Mouse (Mus musculus) intestine, embryonic 16.5 days (tissue): Measurements from ENCODE around the gene Cntf. TPM values are rescaled to one million over a fixed set of nuclear protein-coding genes. Genes with fewer than 3 reads are reported as not detected.

ENCODE experiments used
- ATAC-seq: fragments of 200-750 bp; cut with Nextera tagmentation; 2 replicates; pipeline ENCODE4 v1.8.0; 2017; ENCODE audit warnings: moderate TSS enrichment, moderate library complexity
- H3K27ac ChIP-seq: fragments of 300-500 bp; sonication (generic); 2 replicates; pipeline ENCODE4 v1.5.1; 2014; ENCODE audit warnings: mild to moderate bottlenecking, low read length
- H3K27me3 ChIP-seq: fragments of 300-500 bp; sonication (generic); replicated peaks from 2 replicates; pipeline ENCODE4 v1.6.1; 2014; ENCODE audit warnings: low read length, control low read depth, mixed read lengths; ENCODE audit not compliant: control insufficient read depth, insufficient read depth
- H3K36me3 ChIP-seq: fragments of 300-500 bp; sonication (generic); 2 replicates; pipeline ENCODE4 v1.6.1; 2014; ENCODE audit warnings: low read length, control low read depth; ENCODE audit not compliant: control insufficient read depth, insufficient read depth
- H3K4me1 ChIP-seq: fragments of 300-500 bp; sonication (generic); 2 replicates; pipeline ENCODE4 v1.6.1; 2014; ENCODE audit warnings: low read length, control low read depth, mixed read lengths; ENCODE audit not compliant: control insufficient read depth, insufficient read depth
- H3K4me2 ChIP-seq: fragments of 300-500 bp; sonication (generic); 2 replicates; pipeline ENCODE4 v1.6.1; 2014; ENCODE audit warnings: low read depth, low read length, control low read depth
- H3K4me3 ChIP-seq: fragments of 300-500 bp; sonication (generic); 2 replicates; pipeline ENCODE4 v1.5.1; 2014; ENCODE audit warnings: mild to moderate bottlenecking, low read length
- H3K9ac ChIP-seq: fragments of 300-500 bp; sonication (generic); 2 replicates; pipeline ENCODE4 v1.6.1; 2014; ENCODE audit warnings: low read depth, low read length
- H3K9me3 ChIP-seq: fragments of 300-500 bp; sonication (generic); 2 replicates; pipeline ENCODE4 v1.6.1; 2016; ENCODE audit warnings: low read length, control low read depth; ENCODE audit not compliant: control insufficient read depth
- WGBS: fragments of 180-500 bp; shearing (Covaris S2); extraction: QIAGEN DNeasy Blood & Tissue Kit; methylation state at CpG from one replicate; pipeline ENCODE4 v1.1.7; 2014; 5-methylcytosine and 5-hydroxymethylcytosine counted together
- polyA plus RNA-seq: library from polyadenylated mRNA; unstranded; fragments of >200 nt; fragmentation: Nextera tagmentation; extraction: Ambion mirVana; gene quantifications from 2 replicates; pipeline ENCODE4 v1.2.1, GENCODE M21; 2015

Gene Cntf
- polyA plus RNA-seq, 1 experiment from 2014 or later: 1.0 TPM

GRCm38 (mm10) chr19:12798404-12798803 is 33.0 kb upstream of the Cntf start:
- Histone ChIP-seq H3K9ac (no peak overlapping the region), H3K4me1 (no peaks in the 10 kb centered on the region), H3K9me3 (no peaks in the 10 kb centered on the region), H3K4me3 (no peak overlapping the region), H3K27ac (no peak overlapping the region), H3K36me3 (no peaks in the 10 kb centered on the region), H3K27me3 (no peaks in the 10 kb centered on the region), H3K4me2 (no peak overlapping the region)
- 78% methylated on average over 4 of the region's 4 CpGs for WGBS
- no peak for ATAC-seq

- WGBS: under 1% methylated on average over 7 of the region's 7 CpGs
- Histone ChIP-seq H3K27me3 (no peaks in the 10 kb centered on the region), H3K4me1 (no peaks in the 10 kb centered on the region), H3K4me2 (peak overlapping the region; percentile 75), H3K9me3 (no peaks in the 10 kb centered on the region), H3K27ac (peak overlapping the region; percentile 99), H3K4me3 (peak overlapping the region; percentile 94), H3K36me3 (no peaks in the 10 kb centered on the region), H3K9ac (peak overlapping the region; percentile 84)
- no peak for ATAC-seq
Observed at GRCm38 (mm10) chr19:12797071-12797470, 31.6 kb upstream of the Cntf start.

- Histone ChIP-seq H3K4me3 (peak overlapping the region; percentile 94), H3K27ac (peak overlapping the region; percentile 99), H3K9me3 (no peaks in the 10 kb centered on the region), H3K4me2 (peak overlapping the region; percentile 75), H3K27me3 (no peaks in the 10 kb centered on the region), H3K36me3 (no peaks in the 10 kb centered on the region), H3K4me1 (no peaks in the 10 kb centered on the region), H3K9ac (peak overlapping the region; percentile 84)
- peak; percentile 43 for ATAC-seq
- WGBS: under 1% methylated on average over 29 of the region's 29 CpGs
Observed at GRCm38 (mm10) chr19:12796328-12796931, 31.0 kb upstream of the Cntf start.

GRCm38 (mm10) chr19:12795511-12796327 is 30.3 kb upstream of the Cntf start, which contains the start of the genes Zfp91 and Lpxn:
Gene Zfp91 (minus strand): TSS chr19:12796126.
Gene Lpxn (plus strand): TSS chr19:12796193.
- H3K4me2 ChIP-seq: peak within 1 kb of the TSS; percentile 75
- no peaks in the 10 kb centered on the region for H3K9me3 ChIP-seq
- H3K4me1 ChIP-seq: no peaks in the 10 kb centered on the region; the same call in 1 of the 2 replicates
- H3K9ac ChIP-seq: peak within 1 kb of the TSS; percentile 95
- ATAC-seq: peak; percentile 96
- peak within 1 kb of the TSS; percentile 94 for H3K4me3 ChIP-seq
- no peaks in the 10 kb centered on the region for H3K27me3 ChIP-seq
- H3K27ac ChIP-seq: peak within 1 kb of the TSS; percentile 100
- WGBS: under 1% methylated on average over 74 of the region's 76 CpGs
- no peaks in the 10 kb centered on the region for H3K36me3 ChIP-seq

- Histone ChIP-seq H3K9ac (peak overlapping the region; percentile 95), H3K4me1 (no peaks in the 10 kb centered on the region; the same call in 1 of the 2 replicates), H3K27ac (peak overlapping the region; percentile 100), H3K36me3 (no peaks in the 10 kb centered on the region), H3K4me3 (peak overlapping the region; percentile 94), H3K9me3 (no peaks in the 10 kb centered on the region), H3K27me3 (no peaks in the 10 kb centered on the region), H3K4me2 (no peak overlapping the region)
- ATAC-seq: peak; percentile 16; the same call in 1 of the 2 replicates
- under 1% methylated on average over 50 of the region's 63 CpGs for WGBS
Observed at GRCm38 (mm10) chr19:12795110-12795509, 29.7 kb upstream of the Cntf start.

- Histone ChIP-seq H3K4me2 (peak overlapping the region; percentile 50), H3K27ac (peak overlapping the region; percentile 100), H3K36me3 (no peaks in the 10 kb centered on the region), H3K4me3 (peak overlapping the region; percentile 94), H3K9ac (peak overlapping the region; percentile 95), H3K27me3 (no peaks in the 10 kb centered on the region), H3K9me3 (no peaks in the 10 kb centered on the region), H3K4me1 (no peaks in the 10 kb centered on the region; the same call in 1 of the 2 replicates)
- 1% methylated on average over 39 of the region's 39 CpGs for WGBS
- ATAC-seq: peak; percentile 57
Observed at GRCm38 (mm10) chr19:12794056-12795044, 28.9 kb upstream of the Cntf start.

- Histone ChIP-seq H3K4me2 (no peak overlapping the region), H3K9ac (no peak overlapping the region), H3K27me3 (no peaks in the 10 kb centered on the region), H3K27ac (no peak overlapping the region), H3K4me1 (no peaks in the 10 kb centered on the region; the same call in 1 of the 2 replicates), H3K4me3 (no peak overlapping the region), H3K36me3 (no peaks in the 10 kb centered on the region), H3K9me3 (no peaks in the 10 kb centered on the region)
- ATAC-seq: no peak
Observed at GRCm38 (mm10) chr19:12792374-12792773, 26.9 kb upstream of the Cntf start.

GRCm38 (mm10) chr19:12787721-12788120 is 22.3 kb upstream of the Cntf start:
- no peaks in the 10 kb centered on the region; the same call in 1 of the 2 replicates for H3K4me1 ChIP-seq
- H3K4me2 ChIP-seq: no peak overlapping the region
- H3K9ac ChIP-seq: no peak overlapping the region
- H3K9me3 ChIP-seq: no peaks in the 10 kb centered on the region
- no peaks in the 10 kb centered on the region for H3K36me3 ChIP-seq
- ATAC-seq: no peak
- WGBS: 83% methylated on average over 4 of the region's 4 CpGs
- H3K27me3 ChIP-seq: no peaks in the 10 kb centered on the region
- no peak overlapping the region for H3K4me3 ChIP-seq
- H3K27ac ChIP-seq: no peak overlapping the region
